Mouse (Mus musculus) hindbrain, embryonic 16.5 days (tissue): Measurements from ENCODE around the gene Foxo3. TPM values are rescaled to one million over a fixed set of nuclear protein-coding genes. Genes with fewer than 3 reads are reported as not detected.

Experiments used
- ATAC-seq: fragments of 200-750 bp; cut with Nextera tagmentation; 2 replicates; pipeline ENCODE4 v1.8.0; 2017; ENCODE audit warnings: moderate TSS enrichment, moderate library complexity
- H3K27ac ChIP-seq: fragments of 300-500 bp; sonication (generic); 2 replicates; pipeline ENCODE4 v1.5.1; 2014; ENCODE audit warnings: low read depth, mild to moderate bottlenecking, control low read depth, low read length, moderate library complexity
- H3K27me3 ChIP-seq: fragments of 300-500 bp; sonication (generic); replicated peaks from 2 replicates; pipeline ENCODE4 v1.6.1; 2014; ENCODE audit warnings: low read length; ENCODE audit not compliant: control insufficient read depth, insufficient read depth
- H3K36me3 ChIP-seq: fragments of 300-500 bp; sonication (generic); 2 replicates; pipeline ENCODE4 v1.6.1; 2014; ENCODE audit warnings: mild to moderate bottlenecking, low read length, moderate library complexity, mixed read lengths; ENCODE audit not compliant: control insufficient read depth, insufficient read depth
- H3K4me1 ChIP-seq: fragments of 300-500 bp; sonication (generic); 2 replicates; pipeline ENCODE4 v1.6.1; 2014; ENCODE audit warnings: low read depth, low read length; ENCODE audit not compliant: control insufficient read depth, insufficient read depth
- H3K4me2 ChIP-seq: fragments of 300-500 bp; sonication (generic); 2 replicates; pipeline ENCODE4 v1.6.1; 2014; ENCODE audit warnings: mild to moderate bottlenecking, low read length, control low read depth, moderate library complexity
- H3K4me3 ChIP-seq: fragments of 300-500 bp; sonication (generic); 2 replicates; pipeline ENCODE4 v1.5.1; 2014; ENCODE audit warnings: mild to moderate bottlenecking, low read length, control low read depth, moderate library complexity
- H3K9ac ChIP-seq: fragments of 300-500 bp; sonication (generic); 2 replicates; pipeline ENCODE4 v1.6.1; 2014; ENCODE audit warnings: low read depth, mild to moderate bottlenecking, control low read depth, low read length, moderate library complexity
- H3K9me3 ChIP-seq: fragments of 300-500 bp; sonication (generic); 2 replicates; pipeline ENCODE4 v1.6.1; 2014; ENCODE audit warnings: mild to moderate bottlenecking, low read length, moderate library complexity; ENCODE audit not compliant: control insufficient read depth
- WGBS: fragments of 180-500 bp; shearing (Covaris S2); extraction: QIAGEN DNeasy Blood & Tissue Kit; methylation state at CpG from one replicate; pipeline ENCODE4 v1.1.7; 2014; 5-methylcytosine and 5-hydroxymethylcytosine counted together
- polyA plus RNA-seq: library from polyadenylated mRNA; unstranded; fragments of >200 nt; fragmentation: Nextera tagmentation; extraction: Ambion mirVana; gene quantifications from 2 replicates; pipeline ENCODE4 v1.2.1, GENCODE M21; 2015

Gene Foxo3
- polyA plus RNA-seq, 1 experiment from 2014 or later, result 4.4 TPM

DNA sequence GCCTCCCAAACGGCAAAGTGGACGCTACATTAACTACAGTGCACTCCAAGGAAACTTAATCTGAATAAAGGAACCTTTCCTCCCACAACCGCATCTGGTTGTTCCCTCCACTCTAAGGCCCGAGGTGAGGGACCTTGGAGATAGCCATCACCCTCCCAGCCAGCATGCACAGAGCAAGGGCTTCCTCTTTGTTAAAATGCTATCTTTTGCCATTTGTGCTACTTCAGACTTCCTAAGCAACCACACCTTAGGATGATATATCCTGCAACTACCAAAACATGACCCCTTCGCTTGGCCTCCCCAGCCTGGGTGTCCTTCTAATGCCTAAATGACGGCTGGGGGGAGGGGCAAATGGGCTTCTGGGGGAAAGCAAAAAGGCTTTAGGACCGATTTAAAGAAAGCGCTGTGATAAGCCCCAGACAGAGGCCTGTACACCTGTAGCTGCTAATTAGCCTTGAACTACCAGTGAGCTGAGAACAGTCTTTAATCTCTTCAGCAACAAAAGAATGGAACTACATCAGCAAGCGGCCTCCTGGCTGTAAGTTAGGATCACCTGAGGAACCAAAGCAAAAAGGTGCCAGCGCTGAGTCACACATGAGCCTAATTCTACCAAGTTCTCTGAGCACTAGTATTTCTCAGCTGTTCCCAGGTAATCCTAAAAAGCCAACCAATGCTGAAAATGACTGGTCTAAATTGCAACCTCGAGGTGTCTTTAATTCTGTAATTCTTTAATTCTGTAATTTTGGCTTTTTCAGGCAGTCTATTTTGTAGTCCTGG lies 4.9 kb downstream of the Foxo3 start:
- Histone ChIP-seq H3K4me1 (peaks cover 24% of the 10 kb centered on the region), H3K27me3 (no peaks in the 10 kb centered on the region), H3K36me3 (no peaks in the 10 kb centered on the region), H3K9me3 (no peaks in the 10 kb centered on the region), H3K27ac (no peak overlapping the region), H3K4me2 (no peak overlapping the region), H3K9ac (no peak overlapping the region), H3K4me3 (no peak overlapping the region)
- no peak for ATAC-seq
- 69% methylated on average over 11 of the region's 11 CpGs for WGBS

DNA sequence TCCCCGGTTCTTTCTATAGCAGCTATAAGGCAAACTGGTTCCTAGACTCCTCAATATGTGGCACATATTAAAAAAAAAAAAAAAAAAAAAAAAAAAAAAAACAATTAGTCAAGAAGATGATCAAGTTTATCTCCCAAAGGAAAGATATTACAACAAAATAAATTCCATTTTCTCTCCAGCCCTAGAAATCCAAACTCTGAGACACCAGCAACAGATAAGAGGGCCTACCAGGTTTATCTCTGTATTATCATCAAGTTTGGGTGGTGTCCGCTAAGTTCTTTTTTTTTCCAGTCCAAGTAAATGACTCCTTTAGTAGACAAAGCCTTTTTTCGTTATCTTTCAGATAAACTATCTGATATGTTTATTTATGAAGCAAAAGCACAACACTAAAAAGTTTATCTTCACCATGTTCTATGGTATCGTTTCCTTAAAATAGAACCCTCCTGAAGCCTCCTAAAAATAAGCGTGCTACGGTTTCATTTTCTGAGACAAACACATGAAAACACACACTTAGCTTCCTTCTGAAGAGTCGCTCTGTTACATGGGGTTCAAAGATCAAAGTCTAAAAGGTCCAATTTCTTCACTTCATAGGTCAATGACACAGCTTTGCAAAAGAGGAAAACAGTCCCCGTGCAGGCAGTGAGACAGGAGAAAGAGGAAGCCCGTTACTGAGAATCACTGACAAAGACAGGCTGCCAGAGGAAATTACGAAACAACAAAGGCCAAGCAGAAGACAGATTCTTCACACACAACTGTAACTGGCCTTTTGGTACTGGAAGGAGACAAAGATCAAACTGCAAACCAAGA lies 6.1 kb downstream of the Foxo3 start:
- H3K36me3 ChIP-seq, result peaks cover 5% of the 10 kb centered on the region
- no peak overlapping the region for H3K4me2 ChIP-seq
- H3K9me3 ChIP-seq, result no peaks in the 10 kb centered on the region
- WGBS, result 69% methylated on average over 10 of the region's 10 CpGs
- H3K27me3 ChIP-seq, result no peaks in the 10 kb centered on the region
- H3K27ac ChIP-seq, result no peak overlapping the region
- H3K9ac ChIP-seq, result no peak overlapping the region
- no peak for ATAC-seq
- H3K4me1 ChIP-seq, result peaks cover 24% of the 10 kb centered on the region
- H3K4me3 ChIP-seq, result no peak overlapping the region

DNA sequence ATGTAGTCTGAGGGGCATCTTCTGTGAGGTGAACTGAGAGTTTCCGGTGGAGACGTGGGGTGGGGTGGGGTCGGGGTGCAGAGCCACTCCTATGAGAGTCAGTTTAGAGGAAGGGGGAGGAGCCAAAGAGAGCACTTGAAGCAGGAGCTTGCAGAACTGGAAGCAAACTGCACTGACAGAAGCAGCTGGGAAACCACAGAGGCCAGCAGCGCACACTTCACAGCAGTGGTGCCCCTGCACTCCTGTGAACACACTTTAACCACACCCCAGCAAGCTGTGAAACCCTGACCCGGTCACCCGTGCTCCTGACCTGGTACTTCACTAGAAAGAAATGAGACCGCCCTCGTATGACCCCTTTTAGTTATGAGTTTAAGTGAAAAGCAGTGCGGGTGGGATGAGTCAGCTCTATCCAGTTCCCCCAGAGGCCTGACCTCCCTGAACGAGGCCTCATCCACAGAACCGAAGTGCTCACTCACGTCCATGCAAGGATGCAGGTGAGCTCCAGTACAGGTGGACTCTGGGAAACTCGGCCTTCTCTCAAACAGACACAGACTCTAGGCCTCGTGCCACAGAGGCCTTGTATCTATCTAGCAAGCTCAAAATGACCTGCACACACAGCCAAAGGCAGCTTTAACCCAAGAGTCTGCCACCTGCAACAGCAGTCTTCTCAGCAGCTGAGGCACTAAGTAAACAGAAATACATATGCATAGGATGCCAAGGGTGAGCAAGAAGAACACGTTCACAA lies 7.1 kb downstream of the Foxo3 start:
- Histone ChIP-seq H3K9ac (no peak overlapping the region), H3K9me3 (no peaks in the 10 kb centered on the region)
- ATAC-seq, result no peak

DNA sequence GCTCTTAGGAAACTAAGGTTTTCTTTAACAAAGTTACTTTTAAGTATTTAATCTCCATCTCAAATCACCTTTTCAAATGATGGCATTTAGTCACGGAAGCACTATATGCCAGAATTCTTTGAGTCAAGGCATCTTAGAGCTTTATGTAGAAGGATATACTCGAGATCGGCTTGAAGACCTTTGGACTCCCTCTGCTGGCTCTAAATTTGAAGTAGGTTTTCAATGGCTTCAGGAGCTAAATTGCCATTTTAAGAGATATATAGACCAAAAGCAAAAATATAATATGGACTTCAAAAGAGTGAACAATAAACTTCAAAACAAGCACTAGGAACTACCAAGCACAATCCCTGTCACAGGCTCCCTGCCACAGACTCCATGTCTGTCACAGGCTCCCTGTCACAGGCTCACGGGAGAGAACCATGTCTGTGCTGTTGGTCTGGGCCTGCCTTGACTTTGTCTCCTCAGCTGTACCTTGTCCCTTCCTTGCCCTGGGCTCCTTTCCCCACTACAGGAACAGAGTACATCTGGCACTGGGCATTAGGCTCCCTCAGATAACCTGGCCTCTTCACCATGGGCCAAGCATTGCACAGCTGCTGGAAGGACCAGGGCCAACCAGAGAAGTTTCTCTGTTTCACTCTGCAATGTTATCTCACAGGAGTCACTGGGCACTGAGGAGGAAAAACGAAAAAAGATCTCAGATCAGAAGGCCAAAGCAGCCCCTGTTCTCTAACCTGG lies 8.6 kb downstream of the Foxo3 start:
- no peak for ATAC-seq
- no peaks in the 10 kb centered on the region for H3K27me3 ChIP-seq
- peaks cover 5% of the 10 kb centered on the region for H3K36me3 ChIP-seq
- 79% methylated on average over 5 of the region's 5 CpGs for WGBS
- H3K4me1 ChIP-seq, result peaks cover 3% of the 10 kb centered on the region
- H3K9ac ChIP-seq, result no peak overlapping the region
- H3K9me3 ChIP-seq, result no peaks in the 10 kb centered on the region
- H3K27ac ChIP-seq, result no peak overlapping the region
- H3K4me3 ChIP-seq, result no peak overlapping the region
- H3K4me2 ChIP-seq, result no peak overlapping the region

More for the DNA sequence above, 7.1 kb downstream of the Foxo3 start:
- H3K4me3 ChIP-seq, result no peak overlapping the region
- H3K4me2 ChIP-seq, result no peak overlapping the region
- no peak overlapping the region for H3K27ac ChIP-seq
- H3K27me3 ChIP-seq, result no peaks in the 10 kb centered on the region
- H3K4me1 ChIP-seq, result peaks cover 16% of the 10 kb centered on the region
- WGBS, result 72% methylated on average over 15 of the region's 15 CpGs
- peaks cover 5% of the 10 kb centered on the region for H3K36me3 ChIP-seq

DNA sequence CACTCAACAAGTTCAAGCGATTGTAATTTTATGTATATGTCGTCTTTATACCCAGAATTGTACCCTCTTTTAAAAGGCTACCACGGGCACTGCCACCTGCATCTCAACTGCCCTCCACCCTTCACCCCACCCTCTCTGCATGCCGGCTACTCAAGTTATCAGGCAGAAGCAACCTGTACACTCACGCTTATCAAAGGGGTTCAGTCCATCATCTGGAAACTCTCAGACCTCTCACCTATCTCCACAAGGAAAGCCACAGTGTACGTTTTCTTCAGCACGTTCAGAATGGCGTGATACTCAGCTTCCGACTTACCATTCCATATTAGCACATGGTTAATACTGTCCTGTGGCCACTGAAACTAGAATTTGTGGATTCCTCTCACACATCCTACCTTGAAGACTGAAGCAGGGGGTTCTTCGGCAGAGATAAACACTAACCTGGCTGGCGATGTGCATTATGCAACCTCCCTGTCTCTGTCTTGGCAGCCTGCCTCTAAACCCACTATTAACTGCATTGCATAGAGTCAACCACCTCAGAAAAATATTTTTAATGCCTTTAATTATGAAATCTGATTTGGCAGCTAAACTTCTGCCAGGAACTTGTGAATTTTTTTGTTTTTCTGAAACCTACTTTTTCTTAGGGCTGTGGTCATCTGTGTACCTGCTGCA lies 11.4 kb downstream of the Foxo3 start:
- Histone ChIP-seq H3K27ac (no peak overlapping the region), H3K4me1 (no peaks in the 10 kb centered on the region; the same call in 1 of the 2 replicates), H3K9me3 (no peaks in the 10 kb centered on the region), H3K36me3 (peaks cover 5% of the 10 kb centered on the region), H3K4me3 (no peak overlapping the region), H3K9ac (no peak overlapping the region), H3K4me2 (no peak overlapping the region), H3K27me3 (no peaks in the 10 kb centered on the region)
- ATAC-seq, result no peak
- 95% methylated on average over 11 of the region's 11 CpGs for WGBS

DNA sequence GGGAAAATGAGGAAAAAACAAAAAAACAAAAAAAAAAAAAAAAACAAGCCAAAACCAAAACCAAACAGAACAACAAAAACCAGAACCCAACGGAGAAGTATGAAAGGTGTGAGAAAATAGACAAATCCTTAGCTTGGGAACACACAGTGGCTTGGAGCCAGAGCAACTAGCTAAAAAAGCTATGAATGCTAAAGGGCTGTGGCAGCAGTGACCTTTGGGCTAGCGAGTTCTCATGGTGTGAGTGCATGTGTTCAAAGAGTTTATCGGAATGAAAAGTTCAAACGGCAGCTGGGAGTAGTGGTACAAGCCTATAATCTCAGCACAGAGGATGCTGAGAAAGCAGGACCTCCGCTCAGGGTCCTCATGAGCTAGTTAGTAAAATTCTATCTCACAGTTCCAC lies 12.4 kb downstream of the Foxo3 start:
- H3K4me3 ChIP-seq, result no peak overlapping the region
- peaks cover 5% of the 10 kb centered on the region for H3K36me3 ChIP-seq
- H3K4me1 ChIP-seq, result no peaks in the 10 kb centered on the region
- 86% methylated on average over 5 of the region's 5 CpGs for WGBS
- H3K9ac ChIP-seq, result no peak overlapping the region
- no peak overlapping the region for H3K27ac ChIP-seq
- no peaks in the 10 kb centered on the region for H3K27me3 ChIP-seq
- ATAC-seq, result no peak
- no peak overlapping the region for H3K4me2 ChIP-seq
- no peaks in the 10 kb centered on the region for H3K9me3 ChIP-seq

DNA sequence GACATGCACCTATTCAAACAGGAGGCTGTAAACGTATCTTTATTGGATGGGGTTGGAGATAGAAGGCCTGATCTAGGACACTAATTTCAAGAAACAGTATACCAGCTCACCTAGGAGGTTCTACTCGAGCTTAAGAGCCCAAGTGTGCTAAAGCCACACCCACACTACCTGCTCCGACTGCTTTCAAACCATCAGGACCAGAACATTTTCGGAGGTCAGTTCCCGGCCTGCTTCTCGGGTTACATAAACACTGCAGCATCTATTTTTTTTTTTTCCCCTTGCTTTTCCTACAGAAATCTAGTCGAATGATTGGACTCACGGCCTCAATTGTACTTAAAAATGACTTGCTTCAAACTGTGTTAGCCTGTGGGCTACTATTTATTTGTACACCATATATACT lies 12.9 kb downstream of the Foxo3 start:
- WGBS, result 82% methylated on average over 8 of the region's 8 CpGs
- Histone ChIP-seq H3K4me2 (no peak overlapping the region), H3K36me3 (peaks cover 5% of the 10 kb centered on the region), H3K27me3 (no peaks in the 10 kb centered on the region), H3K9ac (no peak overlapping the region), H3K4me1 (no peaks in the 10 kb centered on the region), H3K27ac (no peak overlapping the region), H3K9me3 (no peaks in the 10 kb centered on the region), H3K4me3 (no peak overlapping the region)
- no peak for ATAC-seq

DNA sequence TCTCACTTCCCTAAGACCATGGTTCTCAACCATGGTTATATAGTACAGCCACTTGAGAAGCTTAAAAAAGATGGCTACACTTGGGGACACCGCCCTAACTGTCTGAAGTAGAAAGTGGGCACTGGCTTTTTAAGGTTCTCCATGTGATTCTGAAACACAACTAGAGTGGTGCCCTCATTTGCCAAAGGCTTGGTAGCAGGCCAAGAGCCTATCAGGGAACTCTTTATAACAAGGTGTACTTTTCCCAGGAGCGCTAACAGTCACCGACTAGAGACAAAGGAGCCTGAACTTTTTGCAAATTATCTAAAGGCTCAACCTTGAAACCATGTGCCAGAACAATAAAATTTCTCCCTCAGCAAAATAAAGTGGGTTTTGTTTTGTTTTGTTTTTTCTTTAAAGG lies 14.5 kb downstream of the Foxo3 start:
- 94% methylated on average over 3 of the region's 3 CpGs for WGBS

More for the DNA sequence above, 14.5 kb downstream of the Foxo3 start:
- H3K9ac ChIP-seq, result no peak overlapping the region
- H3K4me2 ChIP-seq, result no peak overlapping the region
- H3K27me3 ChIP-seq, result no peaks in the 10 kb centered on the region
- H3K4me1 ChIP-seq, result no peaks in the 10 kb centered on the region
- no peak overlapping the region for H3K4me3 ChIP-seq
- no peak for ATAC-seq
- H3K27ac ChIP-seq, result no peak overlapping the region
- H3K9me3 ChIP-seq, result no peaks in the 10 kb centered on the region
- H3K36me3 ChIP-seq, result peaks cover 5% of the 10 kb centered on the region
